Mouse (Mus musculus): Measurements from ENCODE around the gene Dscaml1. TPM values are rescaled to one million over a fixed set of nuclear protein-coding genes. Genes with fewer than 3 reads are reported as not detected.

Gene Dscaml1
- total RNA-seq, 2 experiments from 2014 or later = not detected

GRCm38 (mm10) chr9:45550210-45550609 lies 123.8 kb downstream of the Dscaml1 start:
- ATAC-seq (replicated peaks; ENCODE audit: low FRiP score, poor library complexity, severe bottlenecking) = no peak

DNA sequence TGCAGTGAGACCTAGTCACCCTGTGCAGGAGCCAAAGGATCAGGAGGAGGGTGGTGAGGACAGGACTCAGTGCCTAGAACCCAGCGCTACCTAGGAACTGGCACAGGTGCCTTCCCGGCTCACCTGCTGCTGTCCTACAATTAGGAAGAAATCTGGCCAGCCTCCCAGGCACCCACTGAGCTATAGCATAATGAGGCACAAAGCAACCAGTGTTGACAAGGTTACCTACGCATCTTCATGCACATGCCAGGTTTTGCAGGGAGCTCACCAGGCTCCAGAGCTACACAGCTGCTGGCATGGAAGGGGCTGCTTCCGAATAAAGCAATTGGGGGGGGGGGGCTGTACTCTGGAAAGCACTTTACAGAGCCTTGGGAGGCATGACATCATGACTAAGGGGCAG lies 124.2 kb downstream of the Dscaml1 start:
- no peak for ATAC-seq (replicated peaks; ENCODE audit: low FRiP score, poor library complexity, severe bottlenecking)

- ATAC-seq (replicated peaks; ENCODE audit: low FRiP score, poor library complexity, severe bottlenecking) = no peak
These were observed 128.8 kb downstream of the Dscaml1 start for GRCm38 (mm10) chr9:45555036-45555826.

- no peak for ATAC-seq (replicated peaks; ENCODE audit: low FRiP score, poor library complexity, severe bottlenecking)
These were observed 130.5 kb downstream of the Dscaml1 start for GRCm38 (mm10) chr9:45556882-45557281.

DNA sequence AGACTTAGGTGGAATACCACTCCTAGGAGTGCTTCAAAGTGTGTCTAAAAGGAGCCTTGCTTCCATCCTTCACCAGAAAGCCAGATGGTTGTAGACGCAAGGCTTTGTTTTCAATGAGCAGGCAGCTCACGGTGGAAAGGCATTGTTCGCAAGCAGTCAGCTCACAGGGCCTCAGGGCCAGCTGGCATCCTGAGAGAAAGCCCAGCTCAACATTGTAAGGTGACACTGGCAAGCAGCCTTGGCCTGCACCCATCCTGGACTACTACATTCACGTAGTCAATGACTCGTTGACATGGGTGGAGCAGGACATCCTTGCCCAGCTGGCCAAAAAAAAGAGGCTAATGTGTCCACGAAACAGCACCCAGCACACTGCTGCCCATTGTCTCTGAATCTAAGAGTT lies 134.6 kb downstream of the Dscaml1 start:
- no peak for ATAC-seq (replicated peaks; ENCODE audit: low FRiP score, poor library complexity, severe bottlenecking)

DNA sequence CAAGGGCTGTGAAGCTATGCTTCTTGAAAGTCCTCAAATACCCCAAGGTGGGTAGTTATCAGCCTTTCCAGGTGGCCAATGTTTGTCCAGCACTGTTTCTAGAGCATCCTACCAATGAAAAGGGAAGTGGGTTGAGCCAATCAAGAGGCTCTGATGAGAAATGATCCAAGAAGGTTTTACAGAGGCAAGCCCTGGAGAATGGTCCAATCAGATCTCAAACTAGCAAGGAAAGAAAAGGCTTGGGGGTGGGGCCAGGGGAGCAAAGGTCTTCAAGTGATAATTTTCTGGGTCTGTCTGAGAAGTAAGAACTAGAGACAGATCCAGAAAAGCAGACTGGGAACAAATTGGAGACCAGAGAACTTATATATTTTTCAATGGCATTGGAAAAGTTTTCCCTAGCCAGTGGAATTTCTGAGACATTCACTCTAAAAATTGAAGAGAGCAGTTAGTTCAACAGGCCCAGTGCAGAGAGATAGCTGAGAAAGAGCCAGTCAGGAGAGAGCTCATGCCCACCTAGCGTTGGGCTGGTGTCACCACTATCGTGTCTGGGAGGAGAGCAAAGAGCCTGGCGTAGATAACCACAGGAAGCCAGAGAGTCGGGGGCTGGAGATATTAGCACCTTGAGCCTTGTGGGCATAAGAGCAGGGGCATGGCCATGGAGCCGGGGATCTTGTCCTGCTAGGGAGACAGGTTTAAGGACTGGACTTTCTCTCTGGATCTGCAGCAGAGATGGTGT lies 140.6 kb downstream of the Dscaml1 start:
- ATAC-seq (replicated peaks; ENCODE audit: low FRiP score, poor library complexity, severe bottlenecking) = no peak

- no peak for ATAC-seq (replicated peaks; ENCODE audit: low FRiP score, poor library complexity, severe bottlenecking)
These were observed 143.3 kb downstream of the Dscaml1 start for GRCm38 (mm10) chr9:45569680-45570079.

GRCm38 (mm10) chr9:45570346-45570745 lies 143.9 kb downstream of the Dscaml1 start:
- ATAC-seq (replicated peaks; ENCODE audit: low FRiP score, poor library complexity, severe bottlenecking) = no peak

DNA sequence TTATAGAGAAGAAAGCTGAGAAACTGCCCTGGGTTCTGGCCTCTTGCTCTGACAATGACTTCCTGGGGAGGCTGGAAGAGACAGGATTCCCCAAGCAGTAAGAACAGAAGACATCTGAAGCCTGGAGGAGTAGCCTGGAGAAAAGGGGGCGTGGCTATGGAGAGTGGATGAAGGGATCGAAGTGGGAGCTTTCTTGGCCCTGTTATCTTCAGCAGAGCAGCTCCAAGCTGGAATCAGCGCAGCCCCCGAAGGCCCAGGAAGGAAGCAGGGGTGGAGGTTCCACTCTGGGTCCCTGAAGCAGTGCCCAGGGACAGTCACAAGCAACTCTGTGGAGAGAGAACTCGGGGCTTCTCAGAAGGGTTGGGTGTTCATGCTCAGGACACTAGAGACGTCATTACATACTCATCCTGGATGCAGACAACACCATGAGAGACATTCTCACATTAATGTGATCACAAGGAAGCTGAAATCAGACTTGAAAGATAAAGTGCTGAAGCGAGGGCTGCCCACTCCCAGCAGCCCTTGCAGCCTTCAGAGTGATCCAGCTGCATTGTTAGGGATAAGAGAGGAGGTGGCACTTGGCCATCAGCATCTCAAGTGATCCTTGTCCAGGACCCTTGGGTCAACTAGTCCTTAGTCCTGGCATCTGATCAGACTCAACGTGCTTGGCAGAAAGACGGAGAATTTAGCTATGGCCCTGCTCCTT lies 146.5 kb downstream of the Dscaml1 start:
- ATAC-seq (replicated peaks; ENCODE audit: low FRiP score, poor library complexity, severe bottlenecking) = no peak

GRCm38 (mm10) chr9:45573493-45573815 lies 147.0 kb downstream of the Dscaml1 start:
- ATAC-seq (replicated peaks; ENCODE audit: low FRiP score, poor library complexity, severe bottlenecking) = no peak

DNA sequence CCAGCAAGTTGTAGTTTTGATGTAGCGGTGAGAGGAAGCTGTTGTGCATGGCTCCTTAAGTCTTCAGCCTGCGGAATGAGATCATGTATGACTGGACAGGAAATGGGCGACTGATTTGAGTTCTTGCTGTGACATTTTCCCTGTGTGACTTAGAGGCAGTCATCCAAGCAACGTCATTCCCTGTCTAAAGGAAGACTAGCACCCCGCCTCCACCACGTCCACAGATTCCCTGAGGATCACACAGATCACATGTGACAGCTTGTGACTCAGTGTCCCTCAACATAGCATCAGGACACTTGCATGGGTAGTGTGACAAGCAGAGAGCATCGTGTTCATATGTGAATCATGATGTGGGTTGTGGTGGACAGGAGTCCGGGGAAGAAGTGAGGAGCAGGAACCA lies 147.6 kb downstream of the Dscaml1 start:
- no peak for ATAC-seq (replicated peaks; ENCODE audit: low FRiP score, poor library complexity, severe bottlenecking)

DNA sequence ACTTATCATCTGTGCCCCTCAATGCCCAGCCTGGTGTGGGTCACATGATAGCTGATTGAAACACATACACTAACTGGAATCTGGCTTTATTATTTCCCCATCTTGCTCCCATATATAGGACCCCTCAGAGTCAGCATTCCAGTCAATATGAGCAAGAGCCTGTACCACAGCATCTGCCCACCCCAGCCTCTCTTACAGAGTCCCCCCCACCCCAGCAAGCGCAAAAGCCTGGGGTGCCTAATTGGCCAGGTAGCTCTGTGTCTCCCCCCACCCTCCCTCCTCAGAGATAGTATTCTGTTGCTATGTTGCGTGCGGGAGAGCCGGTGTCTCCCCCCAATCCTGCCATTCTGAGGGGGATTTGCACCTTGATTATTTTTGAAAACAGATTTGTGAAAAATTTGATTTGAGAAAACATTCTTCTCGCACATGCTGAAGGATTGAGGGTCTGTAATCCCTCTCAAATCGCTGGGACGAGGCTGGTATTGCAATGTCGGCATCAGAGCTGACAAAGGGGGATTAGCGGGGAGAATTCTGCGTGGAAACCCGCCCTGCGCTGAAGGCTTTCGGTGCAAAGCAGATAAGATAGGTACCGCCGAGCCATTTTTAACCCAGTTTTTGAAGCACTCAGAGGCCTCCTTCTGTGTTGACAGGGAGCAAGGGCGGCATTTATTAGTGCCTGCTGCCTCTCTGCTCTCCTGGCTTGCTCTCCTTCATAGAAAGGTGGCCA lies 153.8 kb downstream of the Dscaml1 start:
- ATAC-seq (replicated peaks; ENCODE audit: low FRiP score, poor library complexity, severe bottlenecking) = no peak

GRCm38 (mm10) chr9:45586475-45586874 lies 160.0 kb downstream of the Dscaml1 start:
- ATAC-seq (replicated peaks; ENCODE audit: low FRiP score, poor library complexity, severe bottlenecking) = no peak

DNA sequence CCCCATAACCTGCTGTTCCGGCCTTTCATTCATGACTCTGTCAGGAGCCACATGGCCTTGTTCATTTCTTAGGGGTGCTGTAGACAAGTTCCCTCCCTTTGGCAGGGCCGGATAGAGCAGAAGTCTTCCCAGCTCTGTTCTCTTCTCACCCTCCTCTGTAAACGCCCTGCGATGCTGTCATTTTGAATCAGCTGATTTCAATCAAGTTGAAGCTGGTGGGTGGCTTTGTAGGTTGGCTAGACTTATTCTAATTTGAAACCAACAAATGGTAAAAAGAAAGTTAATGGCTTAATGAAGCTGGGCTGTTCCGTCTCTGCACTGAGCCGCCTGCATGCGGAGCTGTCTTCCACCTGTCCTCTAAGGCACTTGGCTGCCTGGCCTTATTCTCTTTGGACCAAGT lies 161.3 kb downstream of the Dscaml1 start:
- ATAC-seq (replicated peaks; ENCODE audit: low FRiP score, poor library complexity, severe bottlenecking) = no peak

- ATAC-seq (replicated peaks; ENCODE audit: low FRiP score, poor library complexity, severe bottlenecking) = peak; percentile 51; the same call in 1 of the 2 replicates
These were observed 163.4 kb downstream of the Dscaml1 start for GRCm38 (mm10) chr9:45589867-45590266.

- ATAC-seq (replicated peaks; ENCODE audit: low FRiP score, poor library complexity, severe bottlenecking) = no peak
These were observed 164.6 kb downstream of the Dscaml1 start for GRCm38 (mm10) chr9:45591061-45591460.

DNA sequence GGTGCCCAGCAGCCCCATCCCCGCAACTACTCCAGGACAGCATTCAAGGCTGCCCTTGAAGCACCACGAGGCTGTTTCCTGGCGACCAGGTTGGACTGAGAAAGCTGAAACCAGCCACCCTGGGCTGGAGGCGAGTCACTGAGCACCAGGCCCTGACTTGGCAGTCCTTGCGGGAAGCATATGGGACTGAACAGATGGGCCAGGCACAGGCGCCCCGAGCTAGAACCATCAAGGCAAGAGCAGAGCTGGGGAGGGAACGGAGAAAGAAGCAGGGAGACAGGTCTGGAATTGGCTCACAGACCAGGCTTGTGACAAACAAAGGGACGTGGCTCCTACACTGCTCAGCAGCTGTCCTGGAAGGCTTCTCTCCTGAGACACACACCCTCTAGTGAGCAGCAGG lies 165.9 kb downstream of the Dscaml1 start:
- no peak for ATAC-seq (replicated peaks; ENCODE audit: low FRiP score, poor library complexity, severe bottlenecking)

GRCm38 (mm10) chr9:45598117-45598516 lies 171.7 kb downstream of the Dscaml1 start:
- no peak for ATAC-seq (replicated peaks; ENCODE audit: low FRiP score, poor library complexity, severe bottlenecking)

DNA sequence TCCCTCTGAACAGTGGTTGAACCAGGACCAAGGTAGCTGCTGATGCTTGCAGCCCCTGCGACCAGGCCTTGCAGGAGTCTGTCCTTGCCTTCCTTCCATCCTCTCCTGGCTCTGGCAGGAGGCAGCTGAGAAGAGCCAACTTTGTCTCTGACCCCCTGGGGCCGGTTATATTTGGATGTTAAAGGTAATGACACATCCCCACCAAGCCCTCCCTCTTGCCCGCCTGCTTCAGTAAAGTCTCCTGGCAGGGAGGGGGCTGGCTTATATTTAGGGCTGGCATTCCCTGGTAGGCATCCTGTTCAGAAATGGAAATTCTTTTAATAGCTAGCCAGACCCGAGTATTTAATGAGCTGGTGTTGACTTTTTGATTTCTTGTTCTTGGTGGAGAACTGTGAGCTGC lies 172.9 kb downstream of the Dscaml1 start:
- no peak for ATAC-seq (replicated peaks; ENCODE audit: low FRiP score, poor library complexity, severe bottlenecking)

GRCm38 (mm10) chr9:45607337-45607736 lies 180.9 kb downstream of the Dscaml1 start:
- ATAC-seq (replicated peaks; ENCODE audit: low FRiP score, poor library complexity, severe bottlenecking) = no peak
